Mouse (Mus musculus): ENCODE results near the gene Tsc22d3. TPM values are rescaled to one million over a fixed set of nuclear protein-coding genes. Genes with fewer than 3 reads are reported as not detected.
"Not testable (repeated sequence)": the region's sequence is repeated elsewhere in the genome, so short reads cannot be mapped to it uniquely, and the experiment has no call there.

Tsc22d3 gene
- total and polyA plus RNA-seq, 2 experiments from 2014 or later, result 172 to 240 TPM

- H3K4me1 ChIP-seq (ENCODE audit: control insufficient read depth, insufficient read depth), result no peaks in the 10 kb centered on the region
- H3K9ac ChIP-seq (replicated peaks; ENCODE audit: low read depth, low read length), result no peak overlapping the region
- DNase-seq (ENCODE audit: low spot score) (peak; percentile 66), ATAC-seq (ENCODE audit: insufficient read depth, low read depth) (peak; percentile 50)
- no peaks in the 10 kb centered on the region for H3K27me3 ChIP-seq (ENCODE audit: control insufficient read depth, insufficient read depth, low read length)
- WGBS, result 15% methylated on average over 7 of the region's 7 CpGs
- H3K27ac ChIP-seq (ENCODE audit: low read depth), result peak overlapping the region; percentile 48; the same call in 1 of the 2 replicates
- H3K36me3 ChIP-seq (replicated peaks; ENCODE audit: control insufficient read depth, insufficient read depth, low read length), result no peaks in the 10 kb centered on the region
- TF ChIP-seq EP300 (IDR thresholded peaks at IDR 0.05; ENCODE audit: low read depth), result no peak
- TF ChIP-seq CTCF (IDR thresholded peaks at IDR 0.05; ENCODE audit: low read depth), result peak; percentile 42
- H3K4me3 ChIP-seq (ENCODE audit: low read depth, low read length), result no peak overlapping the region
- no peak overlapping the region for H3K4me2 ChIP-seq (ENCODE audit: low read depth, low read length)
- H3K9me3 ChIP-seq (replicated peaks; ENCODE audit: control insufficient read depth, low read length), result no peaks in the 10 kb centered on the region
Observed at GRCm38 (mm10) chrX:140503905-140504304, 96.6 kb downstream of the Tsc22d3 start.

DNA sequence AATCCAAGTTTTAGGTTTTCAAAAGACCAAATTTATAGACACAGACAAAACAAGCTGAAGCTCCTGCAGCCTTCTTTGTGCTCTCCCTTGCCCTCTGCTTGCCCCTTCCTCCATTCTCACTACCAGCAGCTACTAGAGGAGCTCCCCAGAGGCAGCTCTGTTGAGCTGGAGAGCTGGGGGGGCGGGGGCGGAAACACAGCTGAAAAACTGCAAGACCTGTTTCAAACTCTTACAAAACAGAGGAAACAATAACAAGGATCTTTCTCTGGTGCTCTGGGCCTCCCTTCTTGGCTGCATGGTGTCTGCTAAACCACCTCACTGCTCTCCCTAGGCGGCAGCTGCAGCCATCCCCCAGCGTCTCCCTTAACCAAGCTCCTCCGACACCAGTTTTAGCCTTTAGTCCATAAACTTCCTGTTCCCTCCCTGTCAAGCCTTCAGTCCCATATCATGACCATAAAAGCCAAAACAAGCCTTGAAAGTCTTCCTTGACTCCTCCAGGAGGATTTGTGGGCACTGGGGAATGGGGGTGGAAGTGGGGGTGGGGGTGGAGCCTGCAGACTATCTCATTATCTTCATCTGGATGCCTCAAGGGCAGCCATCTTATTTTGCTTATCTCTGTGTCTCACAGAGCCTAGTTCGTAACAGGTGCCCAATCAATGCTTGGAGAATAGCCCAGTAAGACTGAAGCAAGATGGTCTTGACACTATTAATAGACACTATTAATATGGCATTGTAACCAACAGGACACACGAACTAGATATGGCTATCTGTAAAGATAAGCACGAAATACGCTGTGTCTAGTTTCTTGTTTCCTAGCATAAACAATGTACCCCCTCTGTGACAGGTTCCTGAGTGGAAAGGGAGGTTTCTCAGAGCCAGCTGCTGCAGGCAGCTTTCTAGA lies 98.8 kb downstream of the Tsc22d3 start:
- DNase-seq (ENCODE audit: low spot score), result no peak
- 42% methylated on average over 9 of the region's 9 CpGs for WGBS
- ATAC-seq (ENCODE audit: insufficient read depth, low read depth), result no peak
- no peak overlapping the region for H3K4me2 ChIP-seq (ENCODE audit: low read depth, low read length)
- no peaks in the 10 kb centered on the region for H3K9me3 ChIP-seq (replicated peaks; ENCODE audit: control insufficient read depth, low read length)
- no peak overlapping the region for H3K9ac ChIP-seq (replicated peaks; ENCODE audit: low read depth, low read length)
- H3K36me3 ChIP-seq (replicated peaks; ENCODE audit: control insufficient read depth, insufficient read depth, low read length), result no peaks in the 10 kb centered on the region
- TF ChIP-seq CTCF (IDR thresholded peaks at IDR 0.05; ENCODE audit: low read depth) (no peak), EP300 (IDR thresholded peaks at IDR 0.05; ENCODE audit: low read depth) (no peak)
- H3K4me3 ChIP-seq (ENCODE audit: low read depth, low read length), result no peak overlapping the region
- peak overlapping the region; percentile 73 for H3K27ac ChIP-seq (ENCODE audit: low read depth)
- H3K27me3 ChIP-seq (ENCODE audit: control insufficient read depth, insufficient read depth, low read length), result no peaks in the 10 kb centered on the region
- H3K4me1 ChIP-seq (ENCODE audit: control insufficient read depth, insufficient read depth), result no peaks in the 10 kb centered on the region

- TF ChIP-seq EP300 (IDR thresholded peaks at IDR 0.05; ENCODE audit: low read depth) (no peak), CTCF (IDR thresholded peaks at IDR 0.05; ENCODE audit: low read depth) (no peak)
- no peak for ATAC-seq (ENCODE audit: insufficient read depth, low read depth)
- Histone ChIP-seq H3K36me3 (replicated peaks; ENCODE audit: control insufficient read depth, insufficient read depth, low read length) (no peaks in the 10 kb centered on the region), H3K4me3 (ENCODE audit: low read depth, low read length) (no peak overlapping the region), H3K4me2 (ENCODE audit: low read depth, low read length) (no peak overlapping the region), H3K9ac (replicated peaks; ENCODE audit: low read depth, low read length) (no peak overlapping the region), H3K27me3 (ENCODE audit: control insufficient read depth, insufficient read depth, low read length) (no peaks in the 10 kb centered on the region), H3K9me3 (replicated peaks; ENCODE audit: control insufficient read depth, low read length) (no peaks in the 10 kb centered on the region), H3K4me1 (ENCODE audit: control insufficient read depth, insufficient read depth) (no peaks in the 10 kb centered on the region), H3K27ac (ENCODE audit: low read depth) (no peak overlapping the region)
- no peak for DNase-seq (ENCODE audit: low spot score)
- 57% methylated on average over 5 of the region's 5 CpGs for WGBS
Observed at GRCm38 (mm10) chrX:140500306-140500705, 100.2 kb downstream of the Tsc22d3 start.

DNA sequence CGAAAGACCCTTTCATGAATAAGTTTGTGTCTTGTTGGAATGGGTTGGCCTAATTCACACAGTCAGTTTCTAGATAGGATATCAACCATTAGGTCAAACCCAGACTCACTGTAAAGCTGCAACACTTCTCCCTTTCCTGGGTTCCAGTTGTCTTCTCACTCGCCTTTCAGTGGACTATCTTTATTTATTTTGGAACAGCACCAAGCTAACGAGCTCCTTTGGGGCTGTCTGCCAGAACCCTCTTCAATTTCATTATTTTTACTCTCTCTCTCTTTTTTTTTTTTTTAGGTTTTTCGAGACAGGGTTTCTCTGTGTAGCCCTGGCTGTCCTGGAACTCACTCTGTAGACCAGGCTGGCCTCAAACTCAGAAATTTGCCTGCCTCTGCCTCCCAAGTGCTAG lies 102.0 kb downstream of the Tsc22d3 start:
- not testable (repeated sequence) for H3K36me3 ChIP-seq (replicated peaks; ENCODE audit: control insufficient read depth, insufficient read depth, low read length); H3K4me3 ChIP-seq (ENCODE audit: low read depth, low read length); H3K27me3 ChIP-seq (ENCODE audit: control insufficient read depth, insufficient read depth, low read length); H3K27ac ChIP-seq (ENCODE audit: low read depth); H3K4me1 ChIP-seq (ENCODE audit: control insufficient read depth, insufficient read depth); H3K4me2 ChIP-seq (ENCODE audit: low read depth, low read length); ATAC-seq (ENCODE audit: insufficient read depth, low read depth); DNase-seq (ENCODE audit: low spot score); H3K9me3 ChIP-seq (replicated peaks; ENCODE audit: control insufficient read depth, low read length); H3K9ac ChIP-seq (replicated peaks; ENCODE audit: low read depth, low read length)
- 23% methylated on average over 4 of the region's 4 CpGs for WGBS

- Histone ChIP-seq H3K9me3 (replicated peaks; ENCODE audit: control insufficient read depth, low read length) (no peaks in the 10 kb centered on the region), H3K4me3 (ENCODE audit: low read depth, low read length) (no peak overlapping the region), H3K36me3 (replicated peaks; ENCODE audit: control insufficient read depth, insufficient read depth, low read length) (no peaks in the 10 kb centered on the region), H3K4me2 (ENCODE audit: low read depth, low read length) (no peak overlapping the region), H3K9ac (replicated peaks; ENCODE audit: low read depth, low read length) (no peak overlapping the region), H3K27me3 (ENCODE audit: control insufficient read depth, insufficient read depth, low read length) (0 out of 2 replicates have a peak, but pooled peaks cover 4% of the 10 kb centered on the region), H3K27ac (ENCODE audit: low read depth) (peak overlapping the region; percentile 15; the same call in 1 of the 2 replicates), H3K4me1 (ENCODE audit: control insufficient read depth, insufficient read depth) (no peaks in the 10 kb centered on the region)
- no peak for DNase-seq (ENCODE audit: low spot score)
- 64% methylated on average over 6 of the region's 6 CpGs for WGBS
- no peak for ATAC-seq (ENCODE audit: insufficient read depth, low read depth)
- TF ChIP-seq EP300 (IDR thresholded peaks at IDR 0.05; ENCODE audit: low read depth) (no peak), CTCF (IDR thresholded peaks at IDR 0.05; ENCODE audit: low read depth) (no peak)
Observed at GRCm38 (mm10) chrX:140494170-140494569, 106.3 kb downstream of the Tsc22d3 start.

Measured in heart, postnatal 0 days (tissue).